Mouse (Mus musculus): ENCODE data around the gene Tcl1b3. TPM values are rescaled to one million over a fixed set of nuclear protein-coding genes. Genes with fewer than 3 reads are reported as not detected.

The Tcl1b3 gene
- polyA plus RNA-seq (2012; rRNA removed) = not detected in 2 replicates

GRCm38 (mm10) chr12:105190743-105191142 lies at the start of gene Tcl1b3:
Gene Tcl1b3 (plus strand): TSS chr12:105191043.

DNA sequence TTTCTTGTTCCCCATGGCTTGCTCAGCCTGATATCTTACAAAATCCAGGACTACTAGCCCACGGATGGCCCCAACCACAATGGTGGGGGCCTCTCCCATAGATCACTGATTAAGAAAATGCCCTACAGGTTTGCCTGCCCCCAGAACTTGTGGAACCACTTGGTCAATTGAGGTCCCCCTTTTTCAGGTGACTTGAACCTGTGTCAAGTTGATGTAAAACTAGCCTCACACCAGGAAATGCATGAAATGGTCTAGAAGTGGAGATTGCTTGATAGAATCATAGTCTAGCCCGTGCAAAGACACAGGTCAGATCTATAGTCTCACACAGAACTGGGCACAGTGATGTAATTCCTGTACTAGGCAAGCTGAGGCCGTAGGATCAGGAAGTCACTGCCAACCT lies 45.1 kb upstream of the Tcl1b3 start, which contains the start of gene Tcl1b2:
Gene Tcl1b2, plus strand, starts transcription at position 301 of the 400 bp plus-strand sequence.

DNA sequence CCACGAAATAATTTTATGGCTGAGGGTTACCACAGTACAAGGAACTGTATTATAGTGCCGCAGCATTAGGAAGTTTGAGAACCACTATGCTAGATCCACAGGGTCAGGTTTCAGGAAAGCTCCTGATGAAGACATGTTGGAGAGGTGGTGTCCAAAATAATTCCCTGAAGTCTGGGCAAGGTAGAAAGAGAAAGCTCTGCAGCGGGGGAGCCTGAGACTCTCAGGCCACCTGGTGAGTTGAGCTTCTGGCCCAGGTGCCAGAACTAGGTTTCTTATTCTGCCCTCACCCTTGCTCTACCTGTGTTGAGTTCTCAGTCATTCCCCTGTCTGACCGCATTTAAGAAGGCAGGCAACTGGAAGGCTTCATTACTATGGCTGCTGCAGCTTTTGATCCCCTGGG lies 31.5 kb upstream of the Tcl1b3 start, which contains the start of gene Tcl1b1:
Gene Tcl1b1, plus strand, starts transcription at position 301 of the 400 bp plus-strand sequence.

GRCm38 (mm10) chr12:105176044-105176443 lies 14.8 kb upstream of the Tcl1b3 start, which contains the start of gene Tcl1b5:
Gene Tcl1b5 (plus strand): TSS chr12:105176344.

DNA sequence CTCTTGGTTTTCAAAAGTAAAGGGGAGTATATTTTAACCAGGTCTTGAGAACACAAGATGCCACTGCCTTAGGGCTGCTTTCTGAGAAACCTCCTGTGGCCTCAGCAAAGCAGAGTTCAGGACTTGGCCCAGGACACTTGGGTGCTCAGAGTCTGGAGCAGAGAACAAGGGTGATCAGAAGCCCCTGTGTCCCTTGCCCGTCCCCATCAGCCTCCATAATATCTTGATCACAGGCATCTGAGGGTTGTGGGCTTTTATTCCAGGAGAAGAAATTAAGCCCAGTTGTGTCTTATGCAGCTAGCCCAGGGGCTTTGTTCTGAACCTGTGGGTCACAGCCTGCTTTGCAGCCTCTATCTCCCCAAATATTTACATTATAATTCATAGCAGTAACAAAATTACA lies 10.8 kb downstream of the Tcl1b3 start, which contains the start of gene Tcl1b4:
Gene Tcl1b4, plus strand, starts transcription at position 301 of the 400 bp plus-strand sequence.

GRCm38 (mm10) chr12:105222601-105223319 lies 31.9 kb downstream of the Tcl1b3 start, which contains the start of gene Tcl1:
Gene Tcl1 (minus strand): TSS chr12:105222793.

Other genes starting within 250 kb of the Tcl1b3 start
- gene Syne3, start 181.2 kb upstream of the Tcl1b3 start, polyA plus RNA-seq (2012; rRNA removed) = 0.40 TPM in 2 replicates
- gene Glrx5, start 158.4 kb upstream of the Tcl1b3 start, polyA plus RNA-seq (2012; rRNA removed) = 73.7 and 88.8 TPM in 2 replicates
- gene Tcl1b2, start 45.0 kb upstream of the Tcl1b3 start, polyA plus RNA-seq (2012; rRNA removed) = 0.13 TPM in 1 of 2 replicates, not detected in the other
- gene Tcl1b1, start 31.4 kb upstream of the Tcl1b3 start, polyA plus RNA-seq (2012; rRNA removed) = not detected in 2 replicates
- not detected in 2 replicates for gene Tcl1b5, start 14.7 kb upstream of the Tcl1b3 start, polyA plus RNA-seq (2012; rRNA removed)
- not detected in 2 replicates for gene Tcl1b4, start 10.9 kb downstream of the Tcl1b3 start, polyA plus RNA-seq (2012; rRNA removed)
- not detected in 2 replicates for gene Tcl1, start 31.8 kb downstream of the Tcl1b3 start, polyA plus RNA-seq (2012; rRNA removed)
- gene Tunar, start 142.8 kb downstream of the Tcl1b3 start, polyA plus RNA-seq (2012; rRNA removed) = 14.9 and 16.1 TPM in 2 replicates

Measured in central nervous system, embryonic 18 days (tissue).